Mouse (Mus musculus) spleen, postnatal 14 days (tissue): ENCODE measurements around the gene Rph3al.

Experiments
- DNase-seq, 2 experiments: peaks; one replicate each; pipeline ENCODE4 v3.0.0; 2021 to 2022; ENCODE audit warnings: low spot score in 2 of 2

The Rph3al gene

DNA sequence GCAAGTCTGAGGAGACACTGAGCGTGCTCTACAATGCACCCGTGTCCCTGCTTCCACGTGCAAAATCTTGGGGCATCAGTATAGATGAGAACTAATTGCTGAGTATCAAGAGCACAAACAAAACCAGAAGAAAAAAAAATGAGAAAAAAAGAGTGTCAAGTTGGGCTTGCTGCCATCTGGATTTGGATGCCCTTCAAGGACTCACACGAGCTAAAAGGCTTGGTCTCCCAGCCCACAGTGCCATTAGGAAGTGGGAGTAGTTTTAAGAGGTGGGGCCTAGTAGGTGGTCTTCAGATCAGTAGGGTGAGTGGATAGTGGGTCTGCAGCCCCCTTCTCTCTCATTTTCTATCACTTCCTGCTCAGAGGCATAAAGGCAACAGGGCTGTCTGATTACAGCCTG is 75.8 kb downstream of the Rph3al start:
- no peak for DNase-seq

DNA sequence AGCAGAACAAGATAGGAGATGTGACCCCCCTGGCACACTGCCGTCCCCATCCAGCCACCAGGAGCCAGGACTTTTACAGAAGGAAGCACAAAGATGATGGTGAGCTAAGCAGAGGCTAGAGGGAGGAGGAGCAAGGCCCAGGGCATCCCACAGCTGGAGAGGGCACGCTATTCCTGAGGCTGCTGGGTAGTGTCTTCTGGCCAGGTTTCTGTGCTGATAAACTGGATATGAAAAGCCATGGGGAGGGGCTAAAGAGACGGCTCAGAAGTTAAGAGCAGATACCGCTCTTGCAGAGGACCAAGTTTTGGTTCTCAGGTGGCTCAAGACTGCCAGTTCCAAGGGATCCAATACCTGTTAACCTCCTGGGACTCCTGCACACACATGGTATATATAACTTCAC is 76.6 kb downstream of the Rph3al start:
- no peak for DNase-seq

DNA sequence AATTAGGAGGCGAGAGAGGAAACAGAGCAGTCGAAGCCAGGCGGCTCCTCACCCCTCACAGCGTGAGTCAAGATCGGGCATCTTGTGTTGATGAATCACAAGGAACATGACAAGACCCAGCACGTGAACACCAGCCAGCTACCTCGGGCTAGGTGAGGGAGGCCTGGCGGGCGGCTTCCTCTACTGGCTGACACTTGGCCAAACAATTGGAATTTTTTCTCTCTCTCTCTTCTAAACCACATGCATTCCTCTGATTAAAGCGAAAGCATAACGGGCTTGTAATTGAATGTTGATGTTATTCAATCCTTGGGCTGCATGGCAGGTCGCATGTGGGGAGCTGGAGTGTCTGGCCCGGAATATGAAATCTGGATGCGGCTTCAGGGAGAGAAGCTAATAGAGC is 77.0 kb downstream of the Rph3al start:
- no peak for DNase-seq

DNA sequence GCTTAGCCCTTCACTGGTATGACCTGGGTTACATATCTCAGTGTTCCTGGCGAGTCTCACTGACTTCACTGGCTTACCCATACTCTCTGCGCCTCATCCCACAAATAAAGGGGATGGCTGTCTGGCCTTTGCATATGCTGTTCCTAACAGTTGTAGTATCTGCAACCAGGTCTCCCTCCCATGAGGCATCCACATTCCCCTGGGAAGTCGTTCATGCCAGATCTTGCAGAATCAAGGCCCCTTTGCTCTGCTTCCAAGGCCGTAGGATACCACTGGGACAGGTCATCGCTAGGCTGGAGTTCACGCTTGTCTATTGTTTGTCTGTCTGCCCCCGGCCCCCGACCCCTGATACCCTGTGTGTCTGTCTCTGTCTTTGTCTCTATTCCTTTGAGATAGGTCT is 78.8 kb downstream of the Rph3al start:
- no peak for DNase-seq

DNA sequence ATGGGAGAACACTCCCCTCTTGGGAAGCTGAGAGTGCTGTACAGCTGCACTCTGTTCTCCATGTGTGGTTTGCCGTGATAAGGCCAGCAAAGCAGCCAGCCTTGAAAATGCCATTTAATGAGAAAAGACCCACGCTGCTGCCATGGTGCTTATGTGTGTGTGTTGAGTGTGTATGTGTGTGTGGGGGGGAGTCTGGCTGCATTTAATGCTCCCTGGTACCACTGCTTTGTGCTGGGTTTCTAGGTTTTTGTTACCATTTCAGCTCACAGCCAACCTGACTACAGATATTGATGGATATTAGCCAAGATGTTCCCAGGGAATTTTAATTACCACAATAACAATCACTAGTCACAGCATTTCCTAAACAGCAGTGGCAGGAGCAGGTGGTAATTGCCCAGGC is 79.3 kb downstream of the Rph3al start:
- no peak for DNase-seq

DNA sequence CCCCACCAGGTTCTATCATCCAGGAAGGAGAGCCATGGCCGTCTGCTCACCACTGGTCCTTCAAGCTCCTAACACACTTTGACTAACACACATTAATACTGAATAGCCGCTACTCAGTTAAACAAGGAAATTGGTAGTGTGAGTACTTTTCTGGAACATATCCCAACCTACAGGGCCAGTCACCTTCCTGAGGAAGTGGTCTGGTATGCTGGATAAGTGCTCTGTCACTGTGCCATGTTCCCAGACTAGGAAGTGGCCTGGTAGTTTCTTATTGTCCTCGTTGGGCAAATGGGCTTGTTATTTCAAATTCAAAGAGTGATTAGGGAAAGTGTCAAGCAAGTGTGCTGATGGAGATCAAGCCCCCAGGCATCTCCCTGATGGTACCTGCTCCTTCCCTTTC is 80.4 kb downstream of the Rph3al start:
- DNase-seq = no peak

DNA sequence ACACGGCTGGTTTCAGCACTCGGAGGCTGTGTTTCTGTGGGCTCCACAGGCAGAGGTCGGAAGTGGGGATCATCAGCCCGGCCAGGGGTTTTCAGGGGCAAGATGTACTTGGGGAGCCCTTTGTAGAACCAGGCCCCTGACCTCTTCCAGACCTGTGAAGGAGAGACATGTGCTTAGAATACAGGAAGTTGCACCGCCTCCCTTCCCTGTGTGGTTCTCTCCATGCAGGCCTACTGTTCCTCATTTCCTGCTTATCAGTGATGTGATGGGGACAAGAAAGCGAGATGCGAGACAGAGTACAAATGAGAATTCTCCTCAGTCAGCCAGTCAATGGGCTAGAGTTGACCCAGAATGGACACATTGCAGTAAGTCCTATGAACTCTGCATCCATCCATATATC is 83.9 kb downstream of the Rph3al start:
- no peak for DNase-seq

DNA sequence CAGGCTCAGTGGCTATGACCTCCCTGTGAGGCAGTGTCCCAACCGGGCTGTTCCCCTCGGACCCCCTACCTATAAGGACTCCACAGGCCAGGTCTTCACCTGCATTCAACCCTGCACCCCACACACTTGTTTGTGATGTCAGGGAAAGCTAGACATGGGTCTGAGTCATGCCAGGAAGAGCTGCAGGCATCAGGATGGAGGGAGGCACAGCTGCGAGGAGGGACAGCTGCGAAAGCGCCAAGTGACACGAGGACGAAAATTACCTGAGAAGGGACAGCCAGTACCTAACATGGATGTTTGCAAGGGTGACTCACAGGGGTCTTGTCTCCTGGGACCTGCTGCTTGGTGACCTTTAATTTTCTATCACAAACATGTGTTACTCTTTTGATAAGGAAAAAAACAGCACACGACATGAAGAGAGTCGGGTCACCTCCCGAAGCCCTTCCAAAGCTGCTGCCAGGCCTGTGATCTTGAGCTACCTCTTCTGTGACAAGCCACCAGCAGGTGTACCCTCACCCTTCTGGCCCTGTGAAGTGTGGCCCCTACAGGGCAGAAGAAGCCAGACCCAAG is 85.1 kb downstream of the Rph3al start:
- no peak for DNase-seq

DNA sequence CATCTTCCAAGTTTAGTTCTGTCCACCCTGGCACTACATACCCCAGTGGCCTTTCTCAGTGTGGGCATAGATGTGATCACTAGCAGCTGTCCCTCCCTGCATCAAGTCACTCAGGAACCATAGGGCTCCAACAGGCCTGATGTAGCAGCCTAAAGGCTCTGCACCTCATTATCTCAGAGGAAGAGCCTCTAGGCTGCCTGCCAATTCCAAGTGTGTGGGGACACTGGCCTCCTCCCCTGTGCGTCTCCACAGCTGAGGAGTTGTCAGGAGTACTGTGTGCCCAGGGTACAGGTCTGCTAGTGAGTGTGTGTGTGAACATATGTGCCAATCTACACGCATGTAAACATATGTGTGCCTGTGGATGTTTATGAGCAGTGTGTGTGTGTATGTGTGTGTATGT is 85.7 kb downstream of the Rph3al start:
- no peak for DNase-seq

DNA sequence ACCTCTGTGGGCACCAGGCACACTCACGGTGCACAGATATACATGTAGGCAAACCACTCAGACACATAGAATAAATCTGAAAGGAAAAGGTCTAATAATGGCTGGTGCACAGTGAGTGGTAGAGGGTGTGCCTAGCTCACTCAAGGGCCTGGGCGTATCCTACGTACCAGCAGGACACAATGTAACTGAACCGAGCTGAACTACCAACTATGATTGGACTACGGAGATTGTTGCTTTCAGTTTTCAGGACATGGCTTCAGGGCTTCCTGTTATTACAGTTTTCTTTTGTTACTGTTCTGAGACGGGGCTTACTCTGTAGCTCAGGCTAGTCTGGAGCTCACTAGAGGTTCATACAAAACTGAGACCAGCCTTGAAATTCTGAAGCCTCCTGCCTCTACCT is 88.7 kb downstream of the Rph3al start:
- DNase-seq = no peak

DNA sequence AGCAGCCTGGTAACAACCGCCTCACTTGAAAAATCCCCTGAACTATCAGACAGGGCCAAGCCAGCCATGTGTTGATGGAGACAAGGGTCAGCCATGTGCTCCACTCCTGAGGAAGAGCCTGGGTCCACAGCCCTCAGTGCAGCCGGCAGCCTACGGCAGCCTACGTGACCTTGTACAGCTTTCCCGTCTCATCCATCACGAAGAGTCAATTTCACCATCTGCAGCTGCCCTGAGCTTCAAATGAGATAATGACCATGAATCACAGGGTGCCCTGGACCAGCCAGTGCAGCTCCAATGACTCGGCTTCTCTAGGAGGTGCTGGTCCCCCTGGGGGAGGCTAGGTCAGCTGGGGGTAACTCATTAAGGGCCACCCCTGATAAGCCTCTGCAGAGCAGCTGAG is 91.6 kb downstream of the Rph3al start:
- DNase-seq = no peak

DNA sequence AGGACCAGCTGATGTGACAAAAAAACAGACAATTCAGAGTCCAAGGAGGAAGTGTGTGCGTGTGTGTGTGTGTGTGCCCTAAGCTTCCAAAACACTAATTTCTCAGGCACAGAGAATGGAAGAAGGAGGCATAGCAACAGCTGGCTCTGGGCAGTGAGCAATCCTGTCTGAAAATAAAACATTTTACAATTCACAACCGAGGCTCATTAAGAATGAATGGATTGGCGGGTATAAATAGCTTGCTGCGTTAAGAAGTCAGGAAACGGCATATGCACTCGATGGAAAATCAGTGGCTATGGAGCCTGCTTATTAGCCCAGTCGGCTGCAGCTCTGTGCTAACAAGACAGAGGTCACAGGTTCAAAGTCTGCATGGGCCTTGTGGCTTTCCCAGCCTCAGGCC is 92.6 kb downstream of the Rph3al start:
- DNase-seq = no peak

DNA sequence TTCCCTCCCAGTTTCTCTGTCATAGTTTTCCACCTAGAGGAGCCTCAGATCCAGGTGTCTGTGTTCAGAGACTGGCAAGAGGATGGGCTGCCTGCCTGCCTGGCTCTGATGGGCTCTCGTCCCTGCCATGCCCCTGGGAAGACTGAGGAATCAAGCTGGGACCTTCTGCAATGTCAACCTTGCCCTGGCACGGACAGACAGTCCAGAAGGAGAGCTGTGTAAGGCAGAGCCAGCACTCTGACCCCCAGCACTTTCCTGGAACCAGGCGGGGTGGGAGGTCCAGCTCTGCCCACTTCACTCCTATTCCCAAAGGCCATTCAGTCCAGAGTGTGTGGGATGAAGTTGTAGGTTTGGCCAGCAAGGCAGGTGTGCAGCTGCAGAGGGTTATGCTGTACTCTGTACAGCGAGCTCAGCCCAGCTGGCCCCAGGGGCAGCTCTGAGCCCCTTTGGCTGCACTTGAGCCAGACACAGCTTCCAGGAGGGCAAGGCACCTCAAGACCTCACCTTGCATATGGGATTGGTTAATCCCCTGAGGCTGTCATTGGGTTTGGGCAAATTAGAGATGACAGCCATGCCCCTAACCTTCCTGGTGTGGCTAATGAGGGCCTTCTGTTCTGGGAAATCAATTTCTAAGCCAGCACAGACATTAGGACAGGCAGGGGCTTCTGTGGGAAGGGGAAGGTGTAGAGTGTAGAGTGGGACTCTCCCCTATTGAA is 95.2 kb downstream of the Rph3al start:
- no peak for DNase-seq

DNA sequence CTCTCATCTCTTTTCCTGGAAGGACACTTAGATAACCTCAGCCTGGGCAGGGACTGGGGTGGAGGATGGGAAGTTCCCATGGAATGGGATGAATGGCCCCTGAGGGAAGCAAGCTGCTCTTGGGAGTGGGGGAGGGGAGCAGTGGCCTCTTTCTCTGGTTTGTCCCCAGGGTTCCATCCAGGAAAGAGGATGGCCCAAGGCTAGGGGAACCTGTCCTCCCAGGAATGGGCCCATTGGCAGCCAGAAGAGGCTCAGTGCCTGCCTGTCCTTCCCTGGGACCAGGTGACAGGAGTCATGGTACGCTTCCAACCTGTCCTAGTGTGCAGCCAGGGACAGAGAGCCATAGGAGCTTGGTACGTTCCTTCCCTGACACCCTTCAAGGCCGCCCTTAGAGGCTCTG is 96.7 kb downstream of the Rph3al start:
- DNase-seq = no peak

DNA sequence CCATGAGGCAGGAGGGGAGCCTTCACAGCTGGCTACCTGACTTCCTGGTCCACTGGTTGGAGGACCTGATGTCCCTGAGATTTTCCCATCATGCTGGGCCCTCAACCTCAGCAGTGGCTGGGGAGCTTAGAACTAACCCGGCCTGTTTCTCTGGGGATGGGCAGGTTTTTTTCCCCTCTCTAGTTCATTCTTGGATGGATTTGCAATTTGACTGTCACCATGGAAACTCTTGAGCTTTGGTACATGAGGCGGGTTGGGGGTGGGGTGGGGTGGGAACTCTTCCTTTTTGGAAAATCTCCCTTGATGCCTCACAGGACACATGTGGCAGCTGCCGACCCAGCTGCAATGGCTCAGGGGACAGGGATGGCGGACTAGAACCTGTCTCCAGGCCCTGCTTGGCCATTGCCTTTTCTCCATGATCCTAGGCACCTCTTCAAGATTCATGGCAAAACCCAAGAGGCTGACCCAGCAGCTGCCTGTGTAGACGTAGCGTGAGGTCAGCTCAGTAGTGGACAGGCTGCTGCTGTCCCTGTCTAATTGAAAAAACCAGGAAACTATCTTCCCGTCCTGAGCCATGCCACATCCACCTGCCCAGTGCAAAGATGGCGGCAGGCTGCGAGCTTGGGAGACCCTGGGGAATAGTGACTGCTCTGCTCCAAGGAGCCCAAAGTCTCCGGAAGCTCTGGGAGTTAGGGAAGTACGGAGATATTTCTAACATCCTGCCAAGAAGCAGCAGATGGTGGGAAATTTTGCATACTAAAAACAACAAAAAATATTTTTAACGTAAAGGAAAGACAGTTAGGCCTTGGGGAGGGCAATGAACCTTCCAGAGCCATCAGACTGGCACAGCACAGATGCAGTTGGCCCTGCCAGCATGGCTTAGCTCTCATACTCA is 98.4 kb downstream of the Rph3al start:
- no peak for DNase-seq

DNA sequence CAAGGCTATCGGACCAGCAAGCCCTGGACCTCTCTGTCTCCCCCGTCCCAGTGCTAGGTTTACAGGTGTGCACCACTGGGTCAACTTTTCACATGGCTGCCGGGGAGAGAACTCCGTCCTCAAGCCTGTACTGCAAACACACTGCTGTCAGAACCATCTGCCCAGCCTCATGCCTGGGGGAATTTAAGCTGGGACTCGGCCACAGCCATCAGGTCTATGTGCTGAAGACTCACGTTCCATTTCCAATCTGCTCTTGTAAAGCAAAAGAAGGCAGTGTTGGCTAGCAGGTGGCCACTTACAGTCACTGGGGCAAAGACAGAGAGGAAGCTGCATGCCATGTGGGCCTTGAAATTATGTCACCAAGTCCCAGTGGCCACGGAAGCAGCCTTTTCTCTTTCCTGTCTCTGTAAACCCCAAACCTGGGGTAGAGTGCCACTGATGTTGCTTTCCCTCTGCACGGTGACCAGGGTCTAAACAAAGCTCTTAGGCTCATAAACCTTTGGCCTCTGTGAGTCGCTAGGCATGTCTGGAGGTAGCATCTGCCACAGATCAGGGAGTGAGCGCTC is 99.3 kb downstream of the Rph3al start:
- no peak for DNase-seq

DNA sequence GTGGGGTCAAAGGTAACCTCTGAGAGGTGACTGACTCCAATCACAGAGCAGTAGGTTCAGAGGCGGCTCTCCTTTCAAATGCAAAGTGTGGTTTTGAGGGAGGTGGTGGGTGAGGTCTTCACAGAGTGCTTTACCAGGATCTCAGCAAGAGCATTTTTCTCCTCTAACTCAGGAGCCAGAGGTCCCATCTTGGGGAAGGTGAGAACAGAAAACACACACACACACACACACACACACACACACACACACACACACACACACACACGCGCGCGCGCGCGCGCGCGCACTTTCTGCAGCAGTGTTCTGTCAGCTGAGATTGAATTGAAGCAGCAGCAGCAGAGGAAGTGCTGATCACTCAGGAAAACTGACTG is 102.0 kb downstream of the Rph3al start:
- no peak for DNase-seq

DNA sequence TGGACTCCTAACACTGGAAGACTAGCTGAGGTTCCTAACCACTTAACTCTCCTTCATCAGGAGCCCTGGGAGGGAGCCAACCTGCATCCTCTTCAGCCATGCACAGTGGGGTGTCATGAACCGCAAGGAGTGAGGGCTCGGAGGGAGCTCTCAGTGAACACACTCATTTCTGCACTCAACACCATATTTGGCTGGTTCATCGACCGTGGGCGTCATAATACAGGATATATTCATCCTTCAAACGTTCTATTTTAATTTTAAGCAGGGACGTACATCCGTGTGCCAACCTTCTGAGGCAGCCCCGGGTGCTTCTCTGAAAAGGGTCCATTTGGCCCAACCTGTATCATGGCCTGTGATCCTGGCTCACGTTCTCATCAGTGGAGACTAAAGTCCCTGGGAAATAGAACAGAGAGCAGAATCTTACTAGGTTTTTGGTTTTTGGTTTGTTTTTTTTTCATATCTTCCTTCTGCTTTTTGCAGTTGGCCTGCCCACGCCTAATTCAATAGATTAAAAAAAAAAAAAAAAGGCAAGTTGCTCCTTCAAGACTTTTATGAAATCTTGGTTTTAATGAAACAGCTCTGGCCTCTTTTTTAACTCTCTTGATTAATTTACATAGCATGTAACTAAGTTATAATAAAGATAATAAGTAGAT is 102.5 kb downstream of the Rph3al start:
- peak in 1 of 2 experiments; percentile 5 for DNase-seq

DNA sequence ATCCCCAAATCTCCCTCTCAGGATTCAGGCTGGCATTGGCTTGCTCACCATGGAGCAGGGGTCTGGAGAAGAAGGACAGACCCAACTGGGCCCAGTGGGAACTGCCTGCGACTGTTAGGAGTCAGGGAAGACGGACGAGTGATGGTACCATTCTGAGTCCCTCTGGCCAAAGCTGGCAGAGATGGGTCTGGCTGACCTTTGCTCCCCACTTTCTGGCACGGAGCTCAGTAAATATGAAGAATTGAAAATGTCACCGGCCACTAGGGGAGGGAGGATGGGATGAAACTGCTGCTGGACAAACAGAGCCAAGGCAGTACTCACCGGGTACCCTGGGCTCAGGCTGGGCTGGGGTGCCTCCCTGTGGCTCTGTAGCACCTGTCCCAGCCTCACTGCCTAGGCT is 105.1 kb downstream of the Rph3al start:
- DNase-seq = no peak

DNA sequence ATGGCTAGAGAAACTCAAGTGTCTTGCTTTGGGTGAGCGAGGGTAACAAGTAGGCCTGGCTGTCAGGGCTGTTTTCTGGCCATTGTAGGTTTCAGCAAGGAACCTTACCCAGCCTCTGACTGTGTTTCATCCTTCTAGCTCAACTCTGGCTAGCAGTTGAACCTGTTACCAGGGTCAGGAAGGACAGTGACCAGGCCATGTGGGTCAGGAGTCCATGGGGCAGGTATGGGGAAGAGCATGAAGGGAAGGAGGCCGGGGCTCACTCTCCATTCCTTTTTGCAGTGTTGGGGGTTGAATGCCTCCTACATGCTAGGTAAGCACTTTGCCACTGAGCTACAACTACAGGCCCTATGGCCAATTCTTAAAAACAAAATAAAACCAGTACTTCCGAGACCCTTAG is 107.8 kb downstream of the Rph3al start:
- DNase-seq = no peak

DNA sequence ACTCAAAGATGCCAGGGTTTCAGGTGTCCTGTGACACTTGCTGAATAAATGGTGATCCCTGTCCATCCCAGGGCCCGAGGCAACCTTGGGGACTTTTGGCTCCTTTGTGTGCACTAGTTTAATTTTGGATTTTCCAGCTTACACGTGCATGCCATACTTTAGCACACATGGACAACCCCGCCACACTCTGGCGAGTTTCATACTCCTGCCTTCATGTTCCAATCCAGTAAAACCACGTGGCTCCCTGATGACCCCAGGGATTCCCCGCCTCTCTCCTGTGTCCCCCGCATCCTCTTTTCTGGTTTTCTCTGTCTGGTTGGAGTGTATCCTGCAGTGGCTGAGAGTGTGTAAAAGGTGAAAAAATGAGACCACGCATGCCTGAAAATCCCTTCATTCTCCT is 110.8 kb downstream of the Rph3al start:
- no peak for DNase-seq

DNA sequence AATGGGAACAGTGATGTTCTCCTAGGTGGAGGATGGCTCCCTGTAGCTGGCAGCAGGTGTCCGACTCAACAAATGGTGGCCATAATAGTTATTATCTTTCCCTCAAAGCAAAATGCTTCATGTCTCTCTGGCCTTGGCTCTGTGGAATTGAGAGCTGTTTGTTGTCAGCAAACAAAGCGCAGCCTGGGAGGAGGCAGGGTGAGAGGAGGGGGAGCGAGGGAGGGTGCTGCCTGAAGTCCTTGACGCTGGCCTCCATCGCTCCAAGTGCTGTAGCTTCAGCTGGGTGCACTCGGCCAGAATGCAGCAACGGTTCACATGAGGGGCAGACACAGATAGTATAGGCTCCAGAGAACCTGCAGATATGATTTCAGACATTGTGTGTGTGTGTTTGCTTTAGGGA is 114.7 kb downstream of the Rph3al start:
- DNase-seq = no peak
